Comparison of ENCODE assay signal across 8 mouse cellular contexts in genomic region chr15:88890751-88891675, GRCm38 (mm10). TPM values are rescaled to one million over a fixed set of nuclear protein-coding genes. Genes with fewer than 3 reads are reported as not detected.
DNase-seq lines count a peak whose midpoint lies in the region; ATAC-seq and TF ChIP-seq lines count a peak whose summit lies in the region.

No protein-coding gene starts in this region.

- POLR2A ChIA-PET in Patski (lab: Charles Lee), result no interaction called here

- no peaks in the 10 kb centered on the region for H3K4me1 ChIP-seq in hindbrain, embryonic 11.5 days (replicated peaks; ENCODE audit: control insufficient read depth, insufficient read depth, low read length)
- no peaks in the 10 kb centered on the region for H3K4me1 ChIP-seq in lung, postnatal 0 days (ENCODE audit: insufficient read depth, low read depth, low read length)

- no peak for TF ChIP-seq CTCF in Patski (IDR thresholded peaks at IDR 0.05)
- no peak for TF ChIP-seq CTCF in lung, postnatal 0 days (IDR thresholded peaks at IDR 0.05)

- peaks cover 12% of the 10 kb centered on the region for H3K27me3 ChIP-seq in Patski
- no peaks in the 10 kb centered on the region; the same call in 1 of the 2 replicates for H3K27me3 ChIP-seq in hindbrain, embryonic 11.5 days (ENCODE audit: control insufficient read depth, insufficient read depth, low read length)
- H3K27me3 ChIP-seq in lung, postnatal 0 days (replicated peaks; ENCODE audit: insufficient read depth, low read length), result no peaks in the 10 kb centered on the region

- H3K4me3 ChIP-seq in hindbrain, embryonic 11.5 days (ENCODE audit: low read depth, low read length), result peak overlapping the region; percentile 47
- peak overlapping the region; percentile 33 for H3K4me3 ChIP-seq in lung, postnatal 0 days (ENCODE audit: low read depth, low read length)

- H3K36me3 ChIP-seq in hindbrain, embryonic 11.5 days (ENCODE audit: control insufficient read depth, insufficient read depth, low read length), result no peaks in the 10 kb centered on the region
- H3K36me3 ChIP-seq in lung, postnatal 0 days (ENCODE audit: insufficient read depth, low read length), result no peaks in the 10 kb centered on the region

- ATAC-seq in Patski, result peak; percentile 45
- ATAC-seq in hindbrain, embryonic 11.5 days (ENCODE audit: low FRiP score), result peak; percentile 91
- peak; percentile 95 for ATAC-seq in lung, postnatal 0 days

- in situ Hi-C loops in Patski (cut with MboI; ENCODE audit: low pct_unique_long_range_greater_than_20kb), result no loop called here

- H3K9ac ChIP-seq in hindbrain, embryonic 11.5 days (ENCODE audit: low read depth, low read length), result peak overlapping the region; percentile 68
- H3K9ac ChIP-seq in lung, postnatal 0 days (replicated peaks; ENCODE audit: low read depth), result peak overlapping the region; percentile 27

- H3K9me3 ChIP-seq in hindbrain, embryonic 11.5 days (ENCODE audit: control insufficient read depth, low read length), result no peaks in the 10 kb centered on the region
- H3K9me3 ChIP-seq in lung, postnatal 0 days (ENCODE audit: low read length), result no peaks in the 10 kb centered on the region

- DNase-seq in Patski (ENCODE audit: low read depth, low spot score), result no peak
- DNase-seq in cerebellum, adult 8-10 months, result peak; percentile 78
- peak; percentile 80 for DNase-seq in forelimb bud, embryonic 11.5 days (ENCODE audit: low read depth, low spot score)
- peak; percentile 83 for DNase-seq in hindbrain, embryonic 11.5 days (ENCODE audit: low spot score)
- DNase-seq in layer of hippocampus, postnatal 10 days (ENCODE audit: low spot score in 2 of 2), result peak; percentile 49 to 65
- peak; percentile 93 for DNase-seq in lung, postnatal 0 days (ENCODE audit: low spot score)
- DNase-seq in ovary, postnatal 36 days (ENCODE audit: low spot score), result peak; percentile 84
- peak; percentile 53 for DNase-seq in thymus, postnatal 14 days

- no peak for TF ChIP-seq EP300 in lung, postnatal 0 days (IDR thresholded peaks at IDR 0.05)

- H3K4me2 ChIP-seq in hindbrain, embryonic 11.5 days (replicated peaks; ENCODE audit: low read depth, low read length), result peak overlapping the region; percentile 91
- H3K4me2 ChIP-seq in lung, postnatal 0 days (replicated peaks; ENCODE audit: low read depth, low read length), result peak overlapping the region; percentile 74

- 1% methylated on average over 41 of the region's 41 CpGs for WGBS in hindbrain, embryonic 11.5 days
- WGBS in lung, postnatal 0 days, result 1% methylated on average over 39 of the region's 41 CpGs

- no peak overlapping the region for H3K27ac ChIP-seq in hindbrain, embryonic 11.5 days (ENCODE audit: low read depth, low read length)
- H3K27ac ChIP-seq in lung, postnatal 0 days (ENCODE audit: low read length), result no peak overlapping the region

- CTCF ChIA-PET in Patski (lab: Charles Lee), result no interaction called here

RNA-seq across cellular contexts. Expression of gene Pim3, which starts 29.0 kb away (rescaled TPM):
- polyA plus RNA-seq in Patski (2021), result 149 TPM
- polyA plus RNA-seq in hindbrain, embryonic 11.5 days (2014; fragmentation: Nextera tagmentation; extraction: Ambion mirVana), result 31.6 and 35.6 TPM in 2 replicates
- total RNA-seq in layer of hippocampus, postnatal 10 days (2021), result 10 to 100 TPM; 35.7 to 39.5 TPM
- polyA plus RNA-seq in lung, postnatal 0 days (2015; fragmentation: Nextera tagmentation; extraction: Ambion mirVana), result 66.0 and 69.6 TPM in 2 replicates

Comparison
In these comparisons a context has a peak if more than half of its experiments do, and no peak if none do; other contexts are left out.
1. ATAC-seq: peak in every context shown above with its lines; median percentile 95 in lung, postnatal 0 days; 91 in hindbrain, embryonic 11.5 days; 45 in Patski.